Mouse (Mus musculus): ENCODE data around the gene Idh3g. TPM values are rescaled to one million over a fixed set of nuclear protein-coding genes. Genes with fewer than 3 reads are reported as not detected.

The Idh3g gene
- polyA plus RNA-seq, 1 experiment: 831 TPM

GRCm38 (mm10) chrX:73805814-73806213 is 19.1 kb upstream of the Idh3g start:
- 32% methylated on average over 1 of the region's 1 CpGs for WGBS
- DNase-seq: no peak
- no peaks in the 10 kb centered on the region for H3K36me3 ChIP-seq (ENCODE audit: control insufficient read depth, insufficient read depth, low read length)

GRCm38 (mm10) chrX:73798502-73798901 is 11.8 kb upstream of the Idh3g start:
- 11% methylated on average over 7 of the region's 9 CpGs for WGBS
- DNase-seq: peak; percentile 77
- no peak overlapping the region for H3K4me3 ChIP-seq (ENCODE audit: insufficient read depth, low read depth, low read length)

More at GRCm38 (mm10) chrX:73805814-73806213, 19.1 kb upstream of the Idh3g start:
- Histone ChIP-seq H3K4me1 (ENCODE audit: control insufficient read depth, insufficient read depth, low read length) (no peaks in the 10 kb centered on the region), H3K27ac (ENCODE audit: insufficient read depth, low read depth, low read length) (no peak overlapping the region), H3K4me3 (ENCODE audit: insufficient read depth, low read depth, low read length) (no peak overlapping the region), H3K27me3 (replicated peaks; ENCODE audit: control insufficient read depth, insufficient read depth, low read length) (no peaks in the 10 kb centered on the region)
- TF ChIP-seq POLR2A (IDR thresholded peaks at IDR 0.05; ENCODE audit: low read depth, low read length) (no peak), CTCF (conservative IDR thresholded peaks at IDR 0.05; ENCODE audit: insufficient read depth, insufficient read length, low read depth, low read length) (no peak)

GRCm38 (mm10) chrX:73797511-73797910 is 10.8 kb upstream of the Idh3g start:
- WGBS: 93% methylated on average over 2 of the region's 2 CpGs

More at GRCm38 (mm10) chrX:73798502-73798901, 11.8 kb upstream of the Idh3g start:
- Histone ChIP-seq H3K4me1 (ENCODE audit: control insufficient read depth, insufficient read depth, low read length) (no peaks in the 10 kb centered on the region), H3K27ac (ENCODE audit: insufficient read depth, low read depth, low read length) (no peak overlapping the region), H3K36me3 (ENCODE audit: control insufficient read depth, insufficient read depth, low read length) (no peaks in the 10 kb centered on the region), H3K27me3 (replicated peaks; ENCODE audit: control insufficient read depth, insufficient read depth, low read length) (no peaks in the 10 kb centered on the region)
- no peak for TF ChIP-seq POLR2A (IDR thresholded peaks at IDR 0.05; ENCODE audit: low read depth, low read length)
- TF ChIP-seq CTCF (conservative IDR thresholded peaks at IDR 0.05; ENCODE audit: insufficient read depth, insufficient read length, low read depth, low read length): peak; percentile 73

DNA sequence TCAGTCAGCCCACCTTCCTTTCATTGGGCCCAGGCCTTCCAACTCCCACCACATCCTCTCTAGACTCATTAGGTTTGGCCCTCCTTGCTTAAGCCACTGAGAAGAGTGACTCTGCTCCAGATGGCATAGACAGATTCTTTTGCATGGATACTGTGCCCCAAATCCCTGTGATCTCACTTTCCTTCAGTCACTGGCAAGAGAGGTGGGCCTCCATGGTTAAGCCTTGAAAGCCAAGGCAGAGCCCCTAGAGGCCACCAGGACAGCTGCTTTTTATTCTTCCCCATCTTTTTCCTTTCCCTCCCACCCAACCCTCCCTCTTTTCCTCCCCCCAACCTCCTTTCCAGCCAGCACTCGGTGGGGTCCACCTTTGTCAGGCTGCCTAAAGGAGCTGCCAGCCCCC is 6.8 kb upstream of the Idh3g start:
- DNase-seq: no peak
- Histone ChIP-seq H3K27ac (ENCODE audit: insufficient read depth, low read depth, low read length) (no peak overlapping the region), H3K4me3 (ENCODE audit: insufficient read depth, low read depth, low read length) (no peak overlapping the region), H3K4me1 (ENCODE audit: control insufficient read depth, insufficient read depth, low read length) (no peaks in the 10 kb centered on the region), H3K27me3 (replicated peaks; ENCODE audit: control insufficient read depth, insufficient read depth, low read length) (no peaks in the 10 kb centered on the region), H3K36me3 (ENCODE audit: control insufficient read depth, insufficient read depth, low read length) (no peaks in the 10 kb centered on the region)
- TF ChIP-seq CTCF (conservative IDR thresholded peaks at IDR 0.05; ENCODE audit: insufficient read depth, insufficient read length, low read depth, low read length) (no peak), POLR2A (IDR thresholded peaks at IDR 0.05; ENCODE audit: low read depth, low read length) (no peak)
- WGBS: 25% methylated on average over 1 of the region's 1 CpGs

More at GRCm38 (mm10) chrX:73797511-73797910, 10.8 kb upstream of the Idh3g start:
- H3K4me1 ChIP-seq (ENCODE audit: control insufficient read depth, insufficient read depth, low read length): no peaks in the 10 kb centered on the region
- H3K27me3 ChIP-seq (replicated peaks; ENCODE audit: control insufficient read depth, insufficient read depth, low read length): no peaks in the 10 kb centered on the region
- no peak overlapping the region for H3K4me3 ChIP-seq (ENCODE audit: insufficient read depth, low read depth, low read length)
- H3K27ac ChIP-seq (ENCODE audit: insufficient read depth, low read depth, low read length): no peak overlapping the region
- DNase-seq: no peak
- no peak for TF ChIP-seq POLR2A (IDR thresholded peaks at IDR 0.05; ENCODE audit: low read depth, low read length)
- no peak for TF ChIP-seq CTCF (conservative IDR thresholded peaks at IDR 0.05; ENCODE audit: insufficient read depth, insufficient read length, low read depth, low read length)
- H3K36me3 ChIP-seq (ENCODE audit: control insufficient read depth, insufficient read depth, low read length): no peaks in the 10 kb centered on the region

DNA sequence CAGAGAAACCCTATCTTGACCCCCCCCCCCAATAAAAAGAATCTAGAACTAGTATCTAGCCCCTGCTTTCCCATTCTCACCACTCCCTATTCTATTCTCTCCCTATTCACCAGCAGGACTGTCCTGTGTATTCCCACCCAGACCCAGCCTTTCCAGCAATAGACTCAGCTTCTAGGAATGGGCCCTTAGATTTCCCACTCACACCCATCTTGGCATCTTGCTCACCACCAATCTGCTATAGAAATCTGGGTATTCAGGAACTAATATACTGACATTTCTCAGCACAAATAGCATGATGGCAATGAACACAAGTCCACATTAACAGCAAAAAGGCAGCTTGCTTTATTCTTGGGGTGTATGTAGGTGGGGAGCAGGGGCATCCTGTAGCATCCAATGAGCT is 6.3 kb upstream of the Idh3g start:
- Histone ChIP-seq H3K27ac (ENCODE audit: insufficient read depth, low read depth, low read length) (no peak overlapping the region), H3K4me3 (ENCODE audit: insufficient read depth, low read depth, low read length) (no peak overlapping the region), H3K36me3 (ENCODE audit: control insufficient read depth, insufficient read depth, low read length) (no peaks in the 10 kb centered on the region), H3K27me3 (replicated peaks; ENCODE audit: control insufficient read depth, insufficient read depth, low read length) (no peaks in the 10 kb centered on the region), H3K4me1 (ENCODE audit: control insufficient read depth, insufficient read depth, low read length) (no peaks in the 10 kb centered on the region)
- no peak for DNase-seq
- no peak for TF ChIP-seq CTCF (conservative IDR thresholded peaks at IDR 0.05; ENCODE audit: insufficient read depth, insufficient read length, low read depth, low read length)
- TF ChIP-seq POLR2A (IDR thresholded peaks at IDR 0.05; ENCODE audit: low read depth, low read length): no peak

- Histone ChIP-seq H3K36me3 (ENCODE audit: control insufficient read depth, insufficient read depth, low read length) (no peaks in the 10 kb centered on the region), H3K27ac (ENCODE audit: insufficient read depth, low read depth, low read length) (no peak overlapping the region), H3K4me3 (ENCODE audit: insufficient read depth, low read depth, low read length) (no peak overlapping the region), H3K27me3 (replicated peaks; ENCODE audit: control insufficient read depth, insufficient read depth, low read length) (no peaks in the 10 kb centered on the region), H3K4me1 (ENCODE audit: control insufficient read depth, insufficient read depth, low read length) (peaks cover 8% of the 10 kb centered on the region; the same call in 1 of the 2 replicates)
- no peak for DNase-seq
- TF ChIP-seq CTCF (conservative IDR thresholded peaks at IDR 0.05; ENCODE audit: insufficient read depth, insufficient read length, low read depth, low read length) (no peak), POLR2A (IDR thresholded peaks at IDR 0.05; ENCODE audit: low read depth, low read length) (no peak)
- 85% methylated on average over 1 of the region's 1 CpGs for WGBS
Measured at GRCm38 (mm10) chrX:73788501-73788900, 1.8 kb upstream of the Idh3g start.

GRCm38 (mm10) chrX:73787225-73787558 is 495 bp upstream of the Idh3g start:
- no peaks in the 10 kb centered on the region for H3K27me3 ChIP-seq (replicated peaks; ENCODE audit: control insufficient read depth, insufficient read depth, low read length)
- DNase-seq: no peak
- peaks cover 8% of the 10 kb centered on the region; the same call in 1 of the 2 replicates for H3K4me1 ChIP-seq (ENCODE audit: control insufficient read depth, insufficient read depth, low read length)
- no peaks in the 10 kb centered on the region; the same call in 1 of the 2 replicates for H3K36me3 ChIP-seq (ENCODE audit: control insufficient read depth, insufficient read depth, low read length)
- TF ChIP-seq CTCF (conservative IDR thresholded peaks at IDR 0.05; ENCODE audit: insufficient read depth, insufficient read length, low read depth, low read length) (no peak), POLR2A (IDR thresholded peaks at IDR 0.05; ENCODE audit: low read depth, low read length) (no peak)
- peak overlapping the region; percentile 69 for H3K27ac ChIP-seq (ENCODE audit: insufficient read depth, low read depth, low read length)
- H3K4me3 ChIP-seq (ENCODE audit: insufficient read depth, low read depth, low read length): peak overlapping the region; percentile 62
- WGBS: 0% methylated on average over 18 of the region's 22 CpGs

Data from kidney, adult 2 months (tissue).